Mouse (Mus musculus) spleen, adult 2 months (tissue): ENCODE data around the gene Col5a2. TPM values are rescaled to one million over a fixed set of nuclear protein-coding genes. Genes with fewer than 3 reads are reported as not detected.

ENCODE experiments used
- DNase-seq, 2 experiments: peaks; one replicate each; pipeline versions ENCODE4 v3.0.0 to v3.0.0-alpha.2; 2012 to 2021; ENCODE audit warnings: low spot score in 2 of 2, low read depth in 1 of 2
- H3K27ac ChIP-seq: fragments of 200-500 bp; 2 replicates; pipeline ENCODE4 v1.5.1; 2012; ENCODE audit warnings: low read length, inconsistent platforms; ENCODE audit not compliant: insufficient read depth
- H3K27me3 ChIP-seq: fragments of 200-500 bp; 2 replicates; pipeline ENCODE4 v1.6.1; 2012; ENCODE audit warnings: mild to moderate bottlenecking, moderate library complexity, low read length, inconsistent platforms; ENCODE audit not compliant: control insufficient read depth, insufficient read depth
- H3K36me3 ChIP-seq: fragments of 200-500 bp; 2 replicates; pipeline ENCODE4 v1.6.1; 2012; ENCODE audit warnings: mild to moderate bottlenecking, low read length, inconsistent platforms; ENCODE audit not compliant: control insufficient read depth, insufficient read depth
- H3K4me1 ChIP-seq: fragments of 200-500 bp; 2 replicates; pipeline ENCODE4 v1.6.1; 2011; ENCODE audit warnings: inconsistent platforms; ENCODE audit not compliant: control insufficient read depth, insufficient read depth, insufficient read length
- H3K4me3 ChIP-seq: fragments of 200-500 bp; 2 replicates; pipeline ENCODE4 v1.5.1; 2011; ENCODE audit warnings: mild to moderate bottlenecking, inconsistent platforms; ENCODE audit not compliant: insufficient read depth, insufficient read length; ENCODE audit errors: extremely low read depth
- CTCF ChIP-seq: fragments of 200-500 bp; IDR thresholded peaks from 2 replicates; pipeline ENCODE4 v1.5.1; 2011; ENCODE audit warnings: mild to moderate bottlenecking, inconsistent platforms; ENCODE audit not compliant: insufficient read depth, insufficient read length, insufficient replicate concordance; ENCODE audit errors: extremely low read depth
- POLR2A ChIP-seq: fragments of 200-500 bp; IDR thresholded peaks from 2 replicates; pipeline ENCODE4 v1.6.1; 2011; ENCODE audit warnings: low read depth, low read length, inconsistent platforms
- WGBS: fragments of 180-500 bp; shearing (Covaris S2); methylation state at CpG from one replicate; pipeline ENCODE4 v1.1.7; 2018; 5-methylcytosine and 5-hydroxymethylcytosine counted together
- polyA plus RNA-seq: library from polyadenylated mRNA; depleted of rRNA; stranded (reverse); fragments of >200 nt; gene quantifications from 2 replicates; pipeline ENCODE4 v1.2.3, GENCODE M21; 2012

Gene Col5a2
- polyA plus RNA-seq, 1 experiment = 2.4 TPM

GRCm38 (mm10) chr1:45488291-45488690, 14.8 kb downstream of the Col5a2 start:
- no peak overlapping the region for H3K4me3 ChIP-seq
- WGBS = 84% methylated on average over 1 of the region's 1 CpGs
- H3K36me3 ChIP-seq = no peaks in the 10 kb centered on the region
- no peak for DNase-seq
- TF ChIP-seq POLR2A = no peak
- TF ChIP-seq CTCF = no peak
- no peaks in the 10 kb centered on the region for H3K27me3 ChIP-seq
- no peak overlapping the region for H3K27ac ChIP-seq
- no peaks in the 10 kb centered on the region for H3K4me1 ChIP-seq

DNA sequence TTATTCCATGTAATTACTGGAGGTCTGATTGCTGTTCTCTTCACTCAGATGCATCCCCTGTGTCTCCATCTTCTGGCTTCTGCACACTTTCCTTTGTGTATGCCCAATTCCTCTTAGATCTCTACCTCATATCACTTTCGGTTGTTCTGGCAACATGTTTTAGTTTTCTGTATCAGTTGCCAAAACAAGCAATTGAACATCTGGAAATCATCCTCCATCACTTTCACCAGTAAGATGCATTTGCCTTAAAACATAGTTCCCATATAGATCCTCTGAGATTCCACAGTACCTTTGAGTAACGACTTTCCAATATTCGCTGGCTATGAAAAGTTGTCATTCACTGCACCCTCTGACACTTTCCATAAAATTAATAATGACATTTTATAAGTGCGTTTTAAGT, 20.1 kb downstream of the Col5a2 start:
- Histone ChIP-seq H3K27me3 (no peaks in the 10 kb centered on the region), H3K27ac (no peak overlapping the region), H3K4me1 (no peaks in the 10 kb centered on the region), H3K36me3 (no peaks in the 10 kb centered on the region), H3K4me3 (no peak overlapping the region)
- no peak for DNase-seq
- 87% methylated on average over 4 of the region's 4 CpGs for WGBS
- no peak for TF ChIP-seq POLR2A
- TF ChIP-seq CTCF = no peak

DNA sequence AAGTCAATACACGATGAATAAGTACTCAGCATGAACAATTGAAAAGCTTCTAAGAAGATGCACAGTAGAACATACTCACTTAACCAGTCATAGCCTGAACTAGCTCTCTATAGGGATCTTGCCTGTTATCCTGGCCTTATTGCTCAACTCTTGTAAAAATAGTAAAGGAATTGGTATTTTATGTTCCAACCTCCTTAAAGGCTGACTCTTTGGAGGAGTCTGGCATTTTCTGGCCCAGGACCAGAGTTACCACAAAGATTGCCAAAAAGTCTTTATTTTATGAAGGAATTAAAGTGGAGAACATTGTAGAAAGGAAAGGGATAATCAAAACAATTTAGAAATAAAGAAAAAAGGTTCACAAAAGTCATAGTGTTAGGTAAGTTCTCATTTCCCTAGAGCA, 21.2 kb downstream of the Col5a2 start:
- Histone ChIP-seq H3K27ac (no peak overlapping the region), H3K4me3 (no peak overlapping the region), H3K4me1 (no peaks in the 10 kb centered on the region), H3K36me3 (no peaks in the 10 kb centered on the region), H3K27me3 (no peaks in the 10 kb centered on the region)
- WGBS = 92% methylated on average over 1 of the region's 1 CpGs
- DNase-seq = no peak
- no peak for TF ChIP-seq CTCF
- no peak for TF ChIP-seq POLR2A

DNA sequence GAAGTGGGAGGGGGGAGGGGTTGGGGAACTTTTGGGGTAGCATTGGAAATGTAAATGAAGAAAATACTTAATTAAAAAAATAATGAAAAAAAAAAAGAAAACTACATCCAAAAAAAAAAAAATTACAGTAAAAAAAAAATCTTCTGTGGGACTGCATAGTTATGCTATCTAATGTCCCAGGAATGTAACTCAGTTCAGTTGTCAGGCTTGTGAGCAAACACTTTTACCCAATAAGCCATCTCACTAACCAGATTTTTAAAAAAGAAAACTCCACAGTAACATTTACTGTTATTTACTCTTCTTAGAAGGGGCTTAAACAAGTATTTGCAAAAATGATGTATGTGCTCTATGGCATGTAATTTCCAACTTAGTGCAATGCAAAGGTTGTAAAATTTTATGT, 24.0 kb downstream of the Col5a2 start:
- TF ChIP-seq CTCF = no peak
- no peak for TF ChIP-seq POLR2A
- H3K27me3 ChIP-seq = no peaks in the 10 kb centered on the region
- DNase-seq = no peak
- H3K4me3 ChIP-seq = no peak overlapping the region
- no peak overlapping the region for H3K27ac ChIP-seq
- H3K36me3 ChIP-seq = no peaks in the 10 kb centered on the region
- no peaks in the 10 kb centered on the region for H3K4me1 ChIP-seq

GRCm38 (mm10) chr1:45472751-45473150, 30.3 kb downstream of the Col5a2 start:
- WGBS = 72% methylated on average over 4 of the region's 4 CpGs
- Histone ChIP-seq H3K4me3 (no peak overlapping the region), H3K27me3 (no peaks in the 10 kb centered on the region), H3K36me3 (no peaks in the 10 kb centered on the region), H3K4me1 (no peaks in the 10 kb centered on the region), H3K27ac (no peak overlapping the region)
- no peak for DNase-seq
- TF ChIP-seq POLR2A = no peak
- TF ChIP-seq CTCF = no peak

DNA sequence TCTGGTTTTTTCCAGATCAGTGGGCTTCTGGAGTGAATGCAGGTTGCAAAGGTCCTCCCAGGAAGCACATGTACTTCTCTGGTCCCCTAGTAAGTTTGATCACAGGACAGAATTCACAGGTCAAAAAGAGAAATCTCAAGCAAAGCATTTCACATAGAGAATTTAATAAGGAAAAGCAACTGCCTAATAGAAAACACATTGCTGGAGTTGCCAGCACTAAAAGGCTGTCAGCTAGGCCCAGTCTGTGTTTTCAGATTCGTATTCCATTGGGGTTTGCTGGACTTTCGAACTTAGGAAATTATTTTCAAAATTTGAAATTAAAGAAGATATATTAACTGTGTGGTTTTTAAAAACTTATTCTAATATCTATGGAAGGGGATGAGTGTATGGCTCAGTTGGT, 42.3 kb downstream of the Col5a2 start:
- Histone ChIP-seq H3K27ac (no peak overlapping the region), H3K4me3 (no peak overlapping the region), H3K36me3 (no peaks in the 10 kb centered on the region), H3K27me3 (no peaks in the 10 kb centered on the region), H3K4me1 (no peaks in the 10 kb centered on the region)
- 80% methylated on average over 2 of the region's 2 CpGs for WGBS
- TF ChIP-seq CTCF (no peak), POLR2A (no peak)
- no peak for DNase-seq

DNA sequence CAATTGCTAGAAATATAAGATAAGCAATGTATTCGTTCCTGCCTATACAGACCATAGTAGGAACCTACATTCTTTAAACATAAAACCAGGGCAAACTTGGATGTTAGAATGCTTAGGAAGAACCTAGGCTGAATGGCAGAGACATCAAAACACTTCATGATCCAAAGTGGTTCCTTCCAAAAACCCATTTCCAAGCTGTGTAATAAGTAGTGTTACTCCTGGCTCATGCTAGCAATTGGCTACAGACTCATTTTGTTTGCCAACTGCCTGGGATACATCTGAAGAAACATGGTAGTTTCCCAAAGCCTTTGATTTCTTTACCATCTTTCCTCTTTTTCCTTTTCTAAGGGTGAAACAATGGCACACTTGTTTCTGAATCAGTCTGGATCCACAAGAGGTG, 47.3 kb downstream of the Col5a2 start:
- no peak for TF ChIP-seq POLR2A
- WGBS = 89% methylated on average over 1 of the region's 1 CpGs
- Histone ChIP-seq H3K27ac (no peak overlapping the region), H3K4me3 (no peak overlapping the region), H3K36me3 (no peaks in the 10 kb centered on the region), H3K4me1 (no peaks in the 10 kb centered on the region), H3K27me3 (no peaks in the 10 kb centered on the region)
- DNase-seq = no peak
